Mouse (Mus musculus) megakaryocyte, embryonic 14.5 days (primary cell): ENCODE measurements at regions not wholly inside any gene's neighbourhood (a gene's known extent, or its start where the extent isn't known, plus 50 kb on each side); places are given as distances from the start of the nearest gene placed in this dataset.

Source experiments
- H3K27me3 ChIP-seq: replicated peaks from 2 replicates; pipeline ENCODE3; 2012; ENCODE audit warnings: inconsistent platforms
- H3K36me3 ChIP-seq: replicated peaks from 2 replicates; pipeline ENCODE3; 2012; ENCODE audit warnings: low read length, inconsistent platforms, mixed read lengths
- H3K4me1 ChIP-seq: 2 replicates; pipeline ENCODE4 v1.6.1; 2012; ENCODE audit warnings: inconsistent platforms
- H3K4me3 ChIP-seq: replicated peaks from 2 replicates; pipeline ENCODE3; 2012; ENCODE audit warnings: moderate library complexity, mild to moderate bottlenecking, inconsistent platforms
- H3K9me3 ChIP-seq: 2 replicates; pipeline ENCODE4 v1.6.1; 2012; ENCODE audit warnings: inconsistent platforms
- FLI1 ChIP-seq: IDR thresholded peaks from 2 replicates; pipeline ENCODE4 v1.6.1; 2012; ENCODE audit warnings: low read length, inconsistent platforms, mixed read lengths
- GATA1 ChIP-seq: IDR thresholded peaks from 3 replicates; pipeline ENCODE4 v1.6.1; 2012; ENCODE audit warnings: mixed read lengths, low read length, inconsistent platforms, borderline replicate concordance

- no peak for TF ChIP-seq FLI1
- TF ChIP-seq GATA1 = no peak
- H3K4me1 ChIP-seq = no peaks in the 10 kb centered on the region
Observed at GRCm38 (mm10) chr13:112012640-112013039, 203.8 kb upstream of the Map3k1 start.

GRCm38 (mm10) chr13:112015083-112015482 is 206.3 kb upstream of the Map3k1 start:
- TF ChIP-seq FLI1 (no peak), GATA1 (no peak)
- no peaks in the 10 kb centered on the region for H3K4me1 ChIP-seq

More at GRCm38 (mm10) chr13:112012640-112013039, 203.8 kb upstream of the Map3k1 start:
- no peaks in the 10 kb centered on the region for H3K27me3 ChIP-seq
- H3K36me3 ChIP-seq = no peaks in the 10 kb centered on the region
- H3K9me3 ChIP-seq = peaks cover 30% of the 10 kb centered on the region
- no peak overlapping the region for H3K4me3 ChIP-seq

GRCm38 (mm10) chr13:112016280-112016679 is 207.5 kb upstream of the Map3k1 start:
- H3K4me3 ChIP-seq = no peak overlapping the region
- H3K27me3 ChIP-seq = no peaks in the 10 kb centered on the region
- H3K9me3 ChIP-seq = peaks cover 20% of the 10 kb centered on the region
- no peaks in the 10 kb centered on the region for H3K4me1 ChIP-seq
- no peaks in the 10 kb centered on the region for H3K36me3 ChIP-seq
- TF ChIP-seq FLI1 = no peak

More at GRCm38 (mm10) chr13:112015083-112015482, 206.3 kb upstream of the Map3k1 start:
- Histone ChIP-seq H3K27me3 (no peaks in the 10 kb centered on the region), H3K9me3 (peaks cover 20% of the 10 kb centered on the region), H3K4me3 (no peak overlapping the region), H3K36me3 (no peaks in the 10 kb centered on the region)

GRCm38 (mm10) chr13:112018497-112019281 is 209.9 kb upstream of the Map3k1 start:
- TF ChIP-seq GATA1 (no peak), FLI1 (no peak)
- Histone ChIP-seq H3K4me1 (no peaks in the 10 kb centered on the region), H3K9me3 (peaks cover 14% of the 10 kb centered on the region), H3K36me3 (no peaks in the 10 kb centered on the region), H3K4me3 (no peak overlapping the region), H3K27me3 (no peaks in the 10 kb centered on the region)

- no peak overlapping the region for H3K4me3 ChIP-seq
- TF ChIP-seq FLI1 = no peak
- no peak for TF ChIP-seq GATA1
- H3K27me3 ChIP-seq = no peaks in the 10 kb centered on the region
- peaks cover 8% of the 10 kb centered on the region for H3K9me3 ChIP-seq
- H3K36me3 ChIP-seq = no peaks in the 10 kb centered on the region
- no peaks in the 10 kb centered on the region for H3K4me1 ChIP-seq
Observed at GRCm38 (mm10) chr13:112019575-112019974, 210.8 kb upstream of the Map3k1 start.

- TF ChIP-seq FLI1 = no peak
- no peak for TF ChIP-seq GATA1
- H3K27me3 ChIP-seq = no peaks in the 10 kb centered on the region
- H3K4me1 ChIP-seq = no peaks in the 10 kb centered on the region
- H3K9me3 ChIP-seq = no peaks in the 10 kb centered on the region
- H3K36me3 ChIP-seq = no peaks in the 10 kb centered on the region
- no peak overlapping the region for H3K4me3 ChIP-seq
Observed at GRCm38 (mm10) chr13:112023171-112023570, 214.4 kb upstream of the Map3k1 start.

- H3K36me3 ChIP-seq = no peaks in the 10 kb centered on the region
- no peak for TF ChIP-seq FLI1
- H3K4me1 ChIP-seq = no peaks in the 10 kb centered on the region
Observed at GRCm38 (mm10) chr13:112024667-112025585, 216.1 kb upstream of the Map3k1 start.

DNA sequence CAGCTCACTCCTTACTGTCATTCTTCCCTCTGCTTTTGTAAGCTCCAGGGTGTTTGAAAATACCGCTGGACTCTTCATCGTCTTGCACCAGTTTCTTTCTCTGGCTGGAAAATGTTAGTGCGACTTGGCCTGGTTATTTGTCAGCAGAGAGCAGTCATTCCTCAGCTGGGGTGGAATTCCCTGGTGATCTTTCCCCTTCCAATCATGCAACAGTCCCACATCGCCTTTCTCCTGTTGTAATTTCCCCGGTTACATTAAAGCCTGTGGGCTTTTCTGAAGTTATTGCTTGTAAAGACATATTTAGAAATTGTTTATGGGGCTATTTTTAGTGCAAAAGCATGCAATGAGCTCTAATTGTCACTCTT is 216.8 kb upstream of the Map3k1 start:
- Histone ChIP-seq H3K4me1 (no peaks in the 10 kb centered on the region), H3K27me3 (no peaks in the 10 kb centered on the region), H3K9me3 (no peaks in the 10 kb centered on the region), H3K4me3 (no peak overlapping the region), H3K36me3 (no peaks in the 10 kb centered on the region)
- TF ChIP-seq GATA1 (no peak), FLI1 (no peak)

More at GRCm38 (mm10) chr13:112024667-112025585, 216.1 kb upstream of the Map3k1 start:
- H3K27me3 ChIP-seq = no peaks in the 10 kb centered on the region
- H3K4me3 ChIP-seq = no peak overlapping the region
- H3K9me3 ChIP-seq = no peaks in the 10 kb centered on the region

- H3K4me1 ChIP-seq = no peaks in the 10 kb centered on the region
- peaks cover 2% of the 10 kb centered on the region for H3K27me3 ChIP-seq
- TF ChIP-seq GATA1 (no peak), FLI1 (no peak)
- no peak overlapping the region for H3K4me3 ChIP-seq
- no peaks in the 10 kb centered on the region for H3K36me3 ChIP-seq
- no peaks in the 10 kb centered on the region for H3K9me3 ChIP-seq
Observed at GRCm38 (mm10) chr13:112027736-112028135, 218.9 kb upstream of the Map3k1 start.

GRCm38 (mm10) chr13:112031061-112031460 is 222.3 kb upstream of the Map3k1 start:
- TF ChIP-seq FLI1 = no peak
- no peak for TF ChIP-seq GATA1
- H3K27me3 ChIP-seq = peaks cover 2% of the 10 kb centered on the region
- H3K4me3 ChIP-seq = no peak overlapping the region
- no peaks in the 10 kb centered on the region for H3K9me3 ChIP-seq
- H3K4me1 ChIP-seq = no peaks in the 10 kb centered on the region
- no peaks in the 10 kb centered on the region for H3K36me3 ChIP-seq
